Mouse (Mus musculus) hindbrain, postnatal 0 days (tissue): ENCODE measurements at regions not wholly inside any gene's neighbourhood (a gene's known extent, or its start where the extent isn't known, plus 50 kb on each side); places are given as distances from the start of the nearest gene placed in this dataset.

ENCODE experiments used
- ATAC-seq: fragments of 200-750 bp; cut with Nextera tagmentation; 2 replicates; pipeline ENCODE4 v1.8.0; 2017; ENCODE audit warnings: mild to moderate bottlenecking, moderate TSS enrichment, moderate library complexity
- DNase-seq: peaks from one replicate; pipeline ENCODE4 v3.0.0-alpha.2; 2015; ENCODE audit warnings: low spot score
- H3K27ac ChIP-seq: fragments of 300-500 bp; sonication (generic); 2 replicates; pipeline ENCODE4 v1.5.1; 2014; ENCODE audit warnings: mild to moderate bottlenecking
- H3K27me3 ChIP-seq: fragments of 300-500 bp; sonication (generic); 2 replicates; pipeline ENCODE4 v1.6.1; 2014; ENCODE audit warnings: low read length, mixed read lengths; ENCODE audit not compliant: insufficient read depth
- H3K36me3 ChIP-seq: fragments of 300-500 bp; sonication (generic); 2 replicates; pipeline ENCODE4 v1.6.1; 2014; ENCODE audit warnings: low read length, mixed read lengths; ENCODE audit not compliant: insufficient read depth
- H3K4me1 ChIP-seq: fragments of 300-500 bp; sonication (generic); 2 replicates; pipeline ENCODE4 v1.6.1; 2014; ENCODE audit warnings: antibody characterized with exemption, low read length, mixed read lengths; ENCODE audit not compliant: insufficient read depth
- H3K4me2 ChIP-seq: fragments of 300-500 bp; sonication (generic); 2 replicates; pipeline ENCODE4 v1.6.1; 2014; ENCODE audit warnings: low read depth, mild to moderate bottlenecking, low read length, moderate library complexity, mixed read lengths
- H3K4me3 ChIP-seq: fragments of 300-500 bp; sonication (generic); 2 replicates; pipeline ENCODE4 v1.5.1; 2014; ENCODE audit warnings: low read length
- H3K9ac ChIP-seq: fragments of 300-500 bp; sonication (generic); replicated peaks from 2 replicates; pipeline ENCODE4 v1.6.1; 2014; ENCODE audit warnings: mild to moderate bottlenecking, low read length, moderate library complexity, mixed read lengths
- H3K9me3 ChIP-seq: fragments of 300-500 bp; sonication (generic); 2 replicates; pipeline ENCODE4 v1.6.1; 2016; ENCODE audit warnings: low read length, mixed read lengths
- CTCF ChIP-seq: IDR thresholded peaks from 2 replicates; pipeline ENCODE4 v1.5.1; 2016; ENCODE audit warnings: antibody characterized with exemption, control low read depth, low read depth
- WGBS: fragments of 180-500 bp; shearing (Covaris S2); extraction: QIAGEN DNeasy Blood & Tissue Kit; methylation state at CpG from one replicate; pipeline ENCODE4 v1.1.7; 2014; 5-methylcytosine and 5-hydroxymethylcytosine counted together

- no peaks in the 10 kb centered on the region for H3K27me3 ChIP-seq
- H3K4me2 ChIP-seq, result no peak overlapping the region
- no peaks in the 10 kb centered on the region for H3K9me3 ChIP-seq
- 44% methylated on average over 13 of the region's 13 CpGs for WGBS
- H3K36me3 ChIP-seq, result no peaks in the 10 kb centered on the region
- TF ChIP-seq CTCF, result no peak
- ATAC-seq (peak; percentile 55; the same call in 1 of the 2 replicates), DNase-seq (no peak)
- H3K4me3 ChIP-seq, result no peak overlapping the region
- no peaks in the 10 kb centered on the region for H3K4me1 ChIP-seq
- no peak overlapping the region for H3K9ac ChIP-seq
- H3K27ac ChIP-seq, result no peak overlapping the region
These were observed 88.2 kb downstream of the Nxnl2 start for GRCm38 (mm10) chr13:51258752-51259721.

- no peak overlapping the region for H3K9ac ChIP-seq
- WGBS, result 63% methylated on average over 8 of the region's 8 CpGs
- no peak overlapping the region for H3K4me2 ChIP-seq
- H3K4me3 ChIP-seq, result no peak overlapping the region
- TF ChIP-seq CTCF, result no peak
- H3K4me1 ChIP-seq, result no peaks in the 10 kb centered on the region
- no peak overlapping the region for H3K27ac ChIP-seq
- H3K36me3 ChIP-seq, result no peaks in the 10 kb centered on the region
- peak; percentile 45 for DNase-seq
- peak; percentile 67 for ATAC-seq
- no peaks in the 10 kb centered on the region; the same call in 1 of the 2 replicates for H3K9me3 ChIP-seq
- no peaks in the 10 kb centered on the region for H3K27me3 ChIP-seq
These were observed 90.8 kb downstream of the Nxnl2 start for GRCm38 (mm10) chr13:51261619-51262018.

GRCm38 (mm10) chr13:51272786-51273185 lies 102.0 kb downstream of the Nxnl2 start:
- Histone ChIP-seq H3K27ac (no peak overlapping the region), H3K27me3 (no peaks in the 10 kb centered on the region), H3K4me3 (no peak overlapping the region), H3K4me1 (no peaks in the 10 kb centered on the region), H3K9ac (no peak overlapping the region), H3K9me3 (no peaks in the 10 kb centered on the region), H3K4me2 (no peak overlapping the region), H3K36me3 (no peaks in the 10 kb centered on the region)
- 86% methylated on average over 4 of the region's 4 CpGs for WGBS
- TF ChIP-seq CTCF, result no peak
- ATAC-seq, result no peak
- no peak for DNase-seq

- no peak overlapping the region for H3K9ac ChIP-seq
- H3K36me3 ChIP-seq, result no peaks in the 10 kb centered on the region
- H3K4me2 ChIP-seq, result no peak overlapping the region
- WGBS, result 70% methylated on average over 5 of the region's 5 CpGs
- H3K4me1 ChIP-seq, result no peaks in the 10 kb centered on the region
- no peaks in the 10 kb centered on the region for H3K27me3 ChIP-seq
- H3K27ac ChIP-seq, result no peak overlapping the region
- no peaks in the 10 kb centered on the region for H3K9me3 ChIP-seq
- ATAC-seq (no peak), DNase-seq (no peak)
- no peak for TF ChIP-seq CTCF
- no peak overlapping the region for H3K4me3 ChIP-seq
These were observed 103.8 kb downstream of the Nxnl2 start for GRCm38 (mm10) chr13:51274639-51275038.

- Histone ChIP-seq H3K36me3 (no peaks in the 10 kb centered on the region), H3K27ac (no peak overlapping the region), H3K9ac (no peak overlapping the region), H3K4me3 (no peak overlapping the region), H3K9me3 (no peaks in the 10 kb centered on the region), H3K4me1 (no peaks in the 10 kb centered on the region), H3K4me2 (no peak overlapping the region), H3K27me3 (no peaks in the 10 kb centered on the region)
- 84% methylated on average over 7 of the region's 7 CpGs for WGBS
- no peak for DNase-seq
- no peak for ATAC-seq
- no peak for TF ChIP-seq CTCF
These were observed 105.8 kb downstream of the Nxnl2 start for GRCm38 (mm10) chr13:51276601-51277000.

- WGBS, result 60% methylated on average over 10 of the region's 10 CpGs
- DNase-seq, result no peak
- no peaks in the 10 kb centered on the region for H3K9me3 ChIP-seq
- no peak overlapping the region for H3K4me3 ChIP-seq
- no peak for TF ChIP-seq CTCF
- no peaks in the 10 kb centered on the region for H3K4me1 ChIP-seq
- H3K27me3 ChIP-seq, result no peaks in the 10 kb centered on the region
- no peak overlapping the region for H3K27ac ChIP-seq
- H3K9ac ChIP-seq, result no peak overlapping the region
- no peak overlapping the region for H3K4me2 ChIP-seq
- no peak for ATAC-seq
- no peaks in the 10 kb centered on the region for H3K36me3 ChIP-seq
These were observed 106.7 kb downstream of the Nxnl2 start for GRCm38 (mm10) chr13:51277515-51277914.
